Mouse (Mus musculus): ENCODE measurements at regions not wholly inside any gene's neighbourhood (a gene's known extent, or its start where the extent isn't known, plus 50 kb on each side); places are given as distances from the start of the nearest gene placed in this dataset.

- no peaks in the 10 kb centered on the region for H3K36me3 ChIP-seq (ENCODE audit: control insufficient read depth, insufficient read depth, low read length)
- no peaks in the 10 kb centered on the region for H3K9me3 ChIP-seq (ENCODE audit: control insufficient read depth, low read depth, low read length)
- H3K4me3 ChIP-seq (ENCODE audit: low read depth, low read length) = no peak overlapping the region
- no peak overlapping the region for H3K27ac ChIP-seq (ENCODE audit: low read length)
- WGBS = 8% methylated on average over 5 of the region's 5 CpGs
- H3K4me2 ChIP-seq (replicated peaks; ENCODE audit: low read depth, low read length) = no peak overlapping the region
- no peak for ATAC-seq (ENCODE audit: insufficient number of reproducible peaks, insufficient read depth, low FRiP score, low read depth)
- H3K4me1 ChIP-seq (ENCODE audit: control insufficient read depth, insufficient read depth, low read length) = no peaks in the 10 kb centered on the region
- no peak overlapping the region for H3K9ac ChIP-seq (replicated peaks; ENCODE audit: low read depth, low read length)
- no peaks in the 10 kb centered on the region for H3K27me3 ChIP-seq (ENCODE audit: control insufficient read depth, insufficient read depth, low read length)
These were observed 135.6 kb upstream of the Vstm2b start for GRCm38 (mm10) chr7:40762520-40762919.

GRCm38 (mm10) chr7:40766142-40766541 is 132.0 kb upstream of the Vstm2b start:
- H3K27ac ChIP-seq (ENCODE audit: low read length) = no peak overlapping the region

GRCm38 (mm10) chr7:40776220-40776619 is 121.9 kb upstream of the Vstm2b start:
- no peak for ATAC-seq (ENCODE audit: insufficient number of reproducible peaks, insufficient read depth, low FRiP score, low read depth)
- H3K4me1 ChIP-seq (ENCODE audit: control insufficient read depth, insufficient read depth, low read length) = no peaks in the 10 kb centered on the region
- H3K27ac ChIP-seq (ENCODE audit: low read length) = no peak overlapping the region
- no peak overlapping the region for H3K4me2 ChIP-seq (replicated peaks; ENCODE audit: low read depth, low read length)
- H3K9me3 ChIP-seq (ENCODE audit: control insufficient read depth, low read depth, low read length) = no peaks in the 10 kb centered on the region
- H3K9ac ChIP-seq (replicated peaks; ENCODE audit: low read depth, low read length) = no peak overlapping the region
- 40% methylated on average over 4 of the region's 4 CpGs for WGBS
- no peak overlapping the region for H3K4me3 ChIP-seq (ENCODE audit: low read depth, low read length)
- H3K36me3 ChIP-seq (ENCODE audit: control insufficient read depth, insufficient read depth, low read length) = no peaks in the 10 kb centered on the region
- H3K27me3 ChIP-seq (ENCODE audit: control insufficient read depth, insufficient read depth, low read length) = no peaks in the 10 kb centered on the region

More at GRCm38 (mm10) chr7:40766142-40766541, 132.0 kb upstream of the Vstm2b start:
- Histone ChIP-seq H3K9me3 (ENCODE audit: control insufficient read depth, low read depth, low read length) (no peaks in the 10 kb centered on the region), H3K36me3 (ENCODE audit: control insufficient read depth, insufficient read depth, low read length) (no peaks in the 10 kb centered on the region), H3K4me1 (ENCODE audit: control insufficient read depth, insufficient read depth, low read length) (no peaks in the 10 kb centered on the region), H3K4me2 (replicated peaks; ENCODE audit: low read depth, low read length) (no peak overlapping the region), H3K9ac (replicated peaks; ENCODE audit: low read depth, low read length) (no peak overlapping the region), H3K27me3 (ENCODE audit: control insufficient read depth, insufficient read depth, low read length) (no peaks in the 10 kb centered on the region), H3K4me3 (ENCODE audit: low read depth, low read length) (no peak overlapping the region)
- WGBS = 58% methylated on average over 3 of the region's 3 CpGs
- ATAC-seq (ENCODE audit: insufficient number of reproducible peaks, insufficient read depth, low FRiP score, low read depth) = no peak

GRCm38 (mm10) chr7:40784906-40785305 is 113.2 kb upstream of the Vstm2b start:
- WGBS = 88% methylated on average over 1 of the region's 1 CpGs
- H3K36me3 ChIP-seq (ENCODE audit: control insufficient read depth, insufficient read depth, low read length) = no peaks in the 10 kb centered on the region
- no peak overlapping the region for H3K27ac ChIP-seq (ENCODE audit: low read length)
- no peaks in the 10 kb centered on the region for H3K27me3 ChIP-seq (ENCODE audit: control insufficient read depth, insufficient read depth, low read length)
- no peak overlapping the region for H3K4me2 ChIP-seq (replicated peaks; ENCODE audit: low read depth, low read length)
- H3K4me1 ChIP-seq (ENCODE audit: control insufficient read depth, insufficient read depth, low read length) = no peaks in the 10 kb centered on the region
- no peak overlapping the region for H3K4me3 ChIP-seq (ENCODE audit: low read depth, low read length)
- no peak overlapping the region for H3K9ac ChIP-seq (replicated peaks; ENCODE audit: low read depth, low read length)
- H3K9me3 ChIP-seq (ENCODE audit: control insufficient read depth, low read depth, low read length) = no peaks in the 10 kb centered on the region
- no peak for ATAC-seq (ENCODE audit: insufficient number of reproducible peaks, insufficient read depth, low FRiP score, low read depth)

- H3K27ac ChIP-seq (ENCODE audit: low read length) = no peak overlapping the region
- no peaks in the 10 kb centered on the region for H3K4me1 ChIP-seq (ENCODE audit: control insufficient read depth, insufficient read depth, low read length)
- no peak overlapping the region for H3K4me2 ChIP-seq (replicated peaks; ENCODE audit: low read depth, low read length)
- WGBS = 76% methylated on average over 2 of the region's 2 CpGs
- no peaks in the 10 kb centered on the region for H3K9me3 ChIP-seq (ENCODE audit: control insufficient read depth, low read depth, low read length)
- H3K4me3 ChIP-seq (ENCODE audit: low read depth, low read length) = no peak overlapping the region
- no peak overlapping the region for H3K9ac ChIP-seq (replicated peaks; ENCODE audit: low read depth, low read length)
- H3K27me3 ChIP-seq (ENCODE audit: control insufficient read depth, insufficient read depth, low read length) = no peaks in the 10 kb centered on the region
- ATAC-seq (ENCODE audit: insufficient number of reproducible peaks, insufficient read depth, low FRiP score, low read depth) = no peak
- no peaks in the 10 kb centered on the region for H3K36me3 ChIP-seq (ENCODE audit: control insufficient read depth, insufficient read depth, low read length)
These were observed 111.4 kb upstream of the Vstm2b start for GRCm38 (mm10) chr7:40786758-40787157.

- WGBS = 80% methylated on average over 2 of the region's 2 CpGs
- no peak for ATAC-seq (ENCODE audit: insufficient number of reproducible peaks, insufficient read depth, low FRiP score, low read depth)
- Histone ChIP-seq H3K27me3 (ENCODE audit: control insufficient read depth, insufficient read depth, low read length) (no peaks in the 10 kb centered on the region), H3K36me3 (ENCODE audit: control insufficient read depth, insufficient read depth, low read length) (no peaks in the 10 kb centered on the region), H3K4me2 (replicated peaks; ENCODE audit: low read depth, low read length) (no peak overlapping the region), H3K4me3 (ENCODE audit: low read depth, low read length) (no peak overlapping the region), H3K27ac (ENCODE audit: low read length) (no peak overlapping the region), H3K9ac (replicated peaks; ENCODE audit: low read depth, low read length) (no peak overlapping the region), H3K4me1 (ENCODE audit: control insufficient read depth, insufficient read depth, low read length) (no peaks in the 10 kb centered on the region), H3K9me3 (ENCODE audit: control insufficient read depth, low read depth, low read length) (no peaks in the 10 kb centered on the region)
These were observed 109.6 kb upstream of the Vstm2b start for GRCm38 (mm10) chr7:40788486-40788885.

GRCm38 (mm10) chr7:40794458-40795207 is 103.5 kb upstream of the Vstm2b start:
- Histone ChIP-seq H3K27me3 (ENCODE audit: control insufficient read depth, insufficient read depth, low read length) (no peaks in the 10 kb centered on the region), H3K27ac (ENCODE audit: low read length) (no peak overlapping the region), H3K4me2 (replicated peaks; ENCODE audit: low read depth, low read length) (no peak overlapping the region), H3K9ac (replicated peaks; ENCODE audit: low read depth, low read length) (no peak overlapping the region), H3K4me3 (ENCODE audit: low read depth, low read length) (no peak overlapping the region), H3K9me3 (ENCODE audit: control insufficient read depth, low read depth, low read length) (no peaks in the 10 kb centered on the region), H3K36me3 (ENCODE audit: control insufficient read depth, insufficient read depth, low read length) (no peaks in the 10 kb centered on the region), H3K4me1 (ENCODE audit: control insufficient read depth, insufficient read depth, low read length) (no peaks in the 10 kb centered on the region)
- 83% methylated on average over 11 of the region's 11 CpGs for WGBS
- ATAC-seq (ENCODE audit: insufficient number of reproducible peaks, insufficient read depth, low FRiP score, low read depth) = no peak

GRCm38 (mm10) chr7:40799794-40800193 is 98.3 kb upstream of the Vstm2b start:
- no peak overlapping the region for H3K9ac ChIP-seq (replicated peaks; ENCODE audit: low read depth, low read length)
- no peak overlapping the region for H3K4me3 ChIP-seq (ENCODE audit: low read depth, low read length)
- WGBS = 64% methylated on average over 7 of the region's 7 CpGs
- H3K27ac ChIP-seq (ENCODE audit: low read length) = no peak overlapping the region
- H3K4me2 ChIP-seq (replicated peaks; ENCODE audit: low read depth, low read length) = no peak overlapping the region
- H3K4me1 ChIP-seq (ENCODE audit: control insufficient read depth, insufficient read depth, low read length) = no peaks in the 10 kb centered on the region
- no peaks in the 10 kb centered on the region for H3K36me3 ChIP-seq (ENCODE audit: control insufficient read depth, insufficient read depth, low read length)
- no peaks in the 10 kb centered on the region for H3K27me3 ChIP-seq (ENCODE audit: control insufficient read depth, insufficient read depth, low read length)
- no peak for ATAC-seq (ENCODE audit: insufficient number of reproducible peaks, insufficient read depth, low FRiP score, low read depth)
- H3K9me3 ChIP-seq (ENCODE audit: control insufficient read depth, low read depth, low read length) = no peaks in the 10 kb centered on the region

- no peak overlapping the region for H3K9ac ChIP-seq (replicated peaks; ENCODE audit: low read depth, low read length)
- no peaks in the 10 kb centered on the region for H3K27me3 ChIP-seq (ENCODE audit: control insufficient read depth, insufficient read depth, low read length)
- no peak overlapping the region for H3K4me3 ChIP-seq (ENCODE audit: low read depth, low read length)
- ATAC-seq (ENCODE audit: insufficient number of reproducible peaks, insufficient read depth, low FRiP score, low read depth) = no peak
- no peaks in the 10 kb centered on the region for H3K4me1 ChIP-seq (ENCODE audit: control insufficient read depth, insufficient read depth, low read length)
- WGBS = 60% methylated on average over 2 of the region's 2 CpGs
- H3K9me3 ChIP-seq (ENCODE audit: control insufficient read depth, low read depth, low read length) = no peaks in the 10 kb centered on the region
- no peaks in the 10 kb centered on the region for H3K36me3 ChIP-seq (ENCODE audit: control insufficient read depth, insufficient read depth, low read length)
- no peak overlapping the region for H3K4me2 ChIP-seq (replicated peaks; ENCODE audit: low read depth, low read length)
- H3K27ac ChIP-seq (ENCODE audit: low read length) = no peak overlapping the region
These were observed 96.8 kb upstream of the Vstm2b start for GRCm38 (mm10) chr7:40801291-40801690.
